Mouse (Mus musculus): Measurements from ENCODE around the gene Esyt2.

DNA sequence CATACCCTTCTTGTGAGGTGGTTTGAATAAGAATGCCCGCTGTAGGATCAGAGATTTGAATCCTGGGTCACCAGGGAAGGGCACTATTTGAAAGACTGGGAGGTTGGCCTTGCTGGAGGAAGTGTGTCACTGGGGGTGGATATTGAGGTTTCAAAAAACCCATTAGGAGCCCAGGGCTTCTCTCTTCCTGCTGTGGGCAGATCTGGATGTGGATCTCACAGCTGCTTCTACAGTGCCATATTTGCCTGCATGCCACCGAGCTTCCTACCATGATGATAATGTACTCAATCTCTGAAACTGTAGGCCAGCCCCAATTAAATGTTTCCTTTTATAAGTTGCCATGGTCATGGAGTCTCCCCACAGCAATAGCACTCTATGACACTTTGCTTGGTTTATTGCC lies 1.8 kb upstream of the Esyt2 start:
- TF ChIP-seq POLR2A (IDR thresholded peaks at IDR 0.05; ENCODE audit: extremely low read depth, insufficient read depth, low read length), result no peak
- TF ChIP-seq CTCF (IDR thresholded peaks at IDR 0.05; ENCODE audit: extremely low read depth, insufficient read depth, low read length), result no peak

Measured in cortical plate, adult 2 months (tissue).